Mouse (Mus musculus) C2C12 (cell line): ENCODE data around the gene Itih2. TPM values are rescaled to one million over a fixed set of nuclear protein-coding genes. Genes with fewer than 3 reads are reported as not detected.

ENCODE experiments used
- H3K27me3 ChIP-seq: one replicate; pipeline ENCODE4 v1.6.1; 2011; ENCODE audit not compliant: control insufficient read depth, insufficient read depth, insufficient read length
- H3K36me3 ChIP-seq: one replicate; pipeline ENCODE4 v1.6.1; 2011; ENCODE audit not compliant: control insufficient read depth, insufficient read depth
- H3K4me3 ChIP-seq: one replicate; pipeline ENCODE4 v1.5.1; 2011; ENCODE audit warnings: mild to moderate bottlenecking, control low read depth; ENCODE audit not compliant: poor library complexity, insufficient read depth, severe bottlenecking
- H3K79me2 ChIP-seq: one replicate; pipeline ENCODE4 v1.6.1; 2011; ENCODE audit not compliant: control insufficient read depth, insufficient read depth
- H3K79me3 ChIP-seq: one replicate; pipeline ENCODE4 v1.6.1; 2011; ENCODE audit warnings: low read depth, control low read depth
- H3ac ChIP-seq: one replicate; pipeline ENCODE3; 2011; ENCODE audit warnings: low read depth; ENCODE audit not compliant: control insufficient read depth, insufficient read length
- CEBPB ChIP-seq: IDR thresholded peaks from one replicate; pipeline ENCODE4 v1.6.1; 2011; ENCODE audit warnings: low read depth, mild to moderate bottlenecking, control low read depth, moderate library complexity
- CTCF ChIP-seq: IDR thresholded peaks from one replicate; pipeline ENCODE4 v1.5.1; 2011; ENCODE audit not compliant: control insufficient read depth, insufficient read depth, insufficient read length
- FOSL1 ChIP-seq: IDR thresholded peaks from one replicate; pipeline ENCODE4 v1.8.0; 2011; ENCODE audit warnings: mild to moderate bottlenecking, low read length; ENCODE audit not compliant: poor library complexity, insufficient read depth, severe bottlenecking
- MAX ChIP-seq: IDR thresholded peaks from one replicate; pipeline ENCODE4 v1.6.1; 2011; ENCODE audit warnings: mild to moderate bottlenecking, control low read depth
- MYOD1 ChIP-seq: IDR thresholded peaks from one replicate; pipeline ENCODE4 v1.6.1; 2011; ENCODE audit warnings: low read depth; ENCODE audit not compliant: control insufficient read depth, insufficient read length
- MYOG ChIP-seq: IDR thresholded peaks from one replicate; pipeline ENCODE4 v1.6.1; 2011; ENCODE audit not compliant: control insufficient read depth, insufficient read length; ENCODE audit errors: extremely low read depth
- USF1 ChIP-seq: IDR thresholded peaks from one replicate; pipeline ENCODE4 v1.6.1; 2011; ENCODE audit warnings: low read depth, mild to moderate bottlenecking, control low read depth, moderate library complexity
- polyA plus RNA-seq: library from polyadenylated mRNA; unstranded; fragments of >200 nt; fragmentation: generic; extraction: Trizol; gene quantifications from one replicate; pipeline ENCODE4 v1.2.1, GENCODE M21; 2012; ENCODE audit warnings: missing spikeins

Itih2 gene
- polyA plus RNA-seq, 1 experiment = not detected

DNA sequence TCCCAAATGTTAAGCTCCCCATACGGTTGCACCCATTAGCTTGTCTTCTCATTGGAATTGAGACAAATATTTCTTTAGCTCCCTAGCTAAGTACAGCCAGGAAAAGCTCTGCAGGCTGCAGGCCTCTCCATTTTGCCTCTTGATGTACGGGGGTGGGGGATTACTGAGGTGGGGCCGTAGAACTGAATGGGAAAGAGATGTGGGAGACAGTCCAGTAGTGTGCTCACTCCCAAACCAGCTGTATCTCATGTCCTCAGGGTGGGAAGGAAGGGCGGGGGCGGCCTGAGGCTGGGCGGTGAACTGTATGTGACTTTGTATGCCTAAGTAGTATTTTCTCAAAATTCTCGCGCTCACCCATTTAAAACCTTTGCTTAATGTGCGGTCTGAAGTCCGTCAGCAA, 26.0 kb upstream of the Itih2 start:
- Histone ChIP-seq H3K79me3 (no peaks in the 10 kb centered on the region), H3K79me2 (no peaks in the 10 kb centered on the region), H3K4me3 (no peak overlapping the region), H3ac (no peak overlapping the region), H3K36me3 (no peaks in the 10 kb centered on the region), H3K27me3 (no peaks in the 10 kb centered on the region)
- no peak for TF ChIP-seq CTCF
- TF ChIP-seq MAX = no peak
- TF ChIP-seq FOSL1 = no peak
- no peak for TF ChIP-seq MYOD1
- TF ChIP-seq USF1 = no peak
- TF ChIP-seq CEBPB = no peak
- TF ChIP-seq MYOG = no peak

DNA sequence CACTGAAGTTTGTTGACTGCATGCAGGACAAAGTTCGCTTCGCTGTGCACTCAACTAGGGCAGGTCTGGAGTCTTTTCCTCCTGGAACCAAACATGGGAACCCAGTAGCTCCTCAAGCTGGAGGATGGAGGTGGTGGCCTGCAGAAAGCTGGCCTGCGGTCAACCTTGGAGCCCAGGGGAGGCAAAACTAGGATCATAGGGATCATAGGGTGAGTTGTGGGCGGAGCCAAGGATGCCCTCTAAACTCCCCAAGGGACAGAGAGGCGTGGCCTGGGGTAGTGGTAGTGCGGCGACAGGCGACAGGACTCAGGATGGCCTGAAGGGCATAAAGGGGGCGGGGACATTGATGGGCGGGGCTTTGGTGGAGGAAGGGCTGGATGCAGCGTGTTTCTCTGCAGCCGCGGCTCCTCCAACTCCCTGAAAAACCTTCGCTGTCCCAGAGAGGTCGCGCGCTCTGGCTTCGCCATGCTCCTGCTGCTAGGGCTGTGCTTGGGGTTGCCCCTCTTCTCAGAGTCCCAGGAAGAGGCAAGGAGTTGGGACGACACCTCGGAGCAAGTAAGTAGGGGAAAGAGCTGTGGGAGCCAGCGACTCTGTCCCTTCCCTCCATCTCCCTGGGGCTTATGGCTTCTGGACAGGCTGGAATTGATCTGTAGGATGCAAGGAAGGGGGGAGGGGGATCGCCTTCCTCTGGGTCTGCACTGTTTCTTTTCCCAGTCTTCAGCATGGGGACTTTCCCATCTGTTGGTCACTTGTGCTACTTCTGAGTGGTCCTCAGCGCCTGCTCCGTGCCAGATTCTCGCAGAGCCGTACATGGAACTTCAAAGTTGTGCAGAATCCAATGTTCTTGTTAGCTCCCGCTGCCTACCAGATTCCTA, 22.2 kb upstream of the Itih2 start, which contains the start of gene Itih5:
Itih5 (plus strand) TSS at position 371 of the 875 bp plus-strand sequence.
- Histone ChIP-seq H3K79me2 (no peaks in the 10 kb centered on the region), H3K79me3 (no peaks in the 10 kb centered on the region), H3K4me3 (no peak within 1 kb of the TSS), H3K36me3 (no peaks in the 10 kb centered on the region), H3K27me3 (peaks cover 3% of the 10 kb centered on the region), H3ac (no peak within 1 kb of the TSS)
- no peak for TF ChIP-seq MAX
- no peak for TF ChIP-seq MYOG
- TF ChIP-seq CTCF = no peak
- no peak for TF ChIP-seq CEBPB
- no peak for TF ChIP-seq USF1
- TF ChIP-seq MYOD1 = no peak
- no peak for TF ChIP-seq FOSL1

DNA sequence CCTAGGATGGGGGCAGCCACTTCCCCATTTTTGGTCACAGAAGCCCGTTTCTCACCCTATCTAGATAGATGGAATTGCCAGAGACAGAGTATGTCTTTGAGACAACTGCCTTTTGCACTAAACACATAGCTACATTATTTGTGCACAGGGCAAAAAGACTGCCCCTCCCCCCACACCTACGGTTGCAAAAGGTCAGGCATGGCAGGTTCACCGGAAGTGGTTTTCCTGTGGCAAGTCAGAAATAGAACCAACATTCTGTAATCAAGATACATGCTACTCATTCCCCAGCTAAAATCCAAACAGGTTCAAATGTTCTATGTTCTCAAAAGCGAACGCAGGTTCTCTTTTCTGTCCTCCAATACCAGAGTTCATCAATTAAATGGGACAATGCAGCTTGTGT, 21.4 kb upstream of the Itih2 start:
- no peak overlapping the region for H3K4me3 ChIP-seq
- H3K36me3 ChIP-seq = no peaks in the 10 kb centered on the region
- no peaks in the 10 kb centered on the region for H3K79me3 ChIP-seq
- H3ac ChIP-seq = no peak overlapping the region
- TF ChIP-seq FOSL1 (no peak), USF1 (no peak), CEBPB (no peak)
- peaks cover 3% of the 10 kb centered on the region for H3K27me3 ChIP-seq
- H3K79me2 ChIP-seq = no peaks in the 10 kb centered on the region

DNA sequence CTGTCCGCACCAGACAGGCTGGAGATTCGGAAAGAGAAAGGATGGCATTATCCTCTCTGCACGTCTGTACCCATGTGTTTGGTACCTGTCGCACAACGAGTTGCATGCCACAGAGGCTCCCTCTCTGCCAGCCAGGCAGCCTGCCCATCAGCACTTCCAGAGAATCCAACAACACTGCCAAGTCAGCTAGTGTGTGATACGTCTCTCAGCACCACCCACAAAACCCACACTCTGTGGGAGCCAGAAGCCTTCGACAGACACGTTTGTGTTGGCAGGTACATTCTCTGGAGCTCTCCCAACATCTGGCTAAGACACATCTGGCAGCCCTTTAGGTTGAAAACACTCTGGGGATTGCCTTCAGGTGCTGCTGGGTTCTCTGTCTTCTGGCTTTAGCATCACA, 16.0 kb upstream of the Itih2 start:
- Histone ChIP-seq H3K79me2 (no peaks in the 10 kb centered on the region), H3K4me3 (no peak overlapping the region), H3K27me3 (peaks cover 6% of the 10 kb centered on the region), H3K79me3 (no peaks in the 10 kb centered on the region), H3ac (no peak overlapping the region), H3K36me3 (no peaks in the 10 kb centered on the region)
- TF ChIP-seq MYOD1 = no peak
- no peak for TF ChIP-seq USF1
- no peak for TF ChIP-seq MAX
- no peak for TF ChIP-seq FOSL1
- TF ChIP-seq CEBPB = no peak
- no peak for TF ChIP-seq MYOG
- TF ChIP-seq CTCF = no peak

DNA sequence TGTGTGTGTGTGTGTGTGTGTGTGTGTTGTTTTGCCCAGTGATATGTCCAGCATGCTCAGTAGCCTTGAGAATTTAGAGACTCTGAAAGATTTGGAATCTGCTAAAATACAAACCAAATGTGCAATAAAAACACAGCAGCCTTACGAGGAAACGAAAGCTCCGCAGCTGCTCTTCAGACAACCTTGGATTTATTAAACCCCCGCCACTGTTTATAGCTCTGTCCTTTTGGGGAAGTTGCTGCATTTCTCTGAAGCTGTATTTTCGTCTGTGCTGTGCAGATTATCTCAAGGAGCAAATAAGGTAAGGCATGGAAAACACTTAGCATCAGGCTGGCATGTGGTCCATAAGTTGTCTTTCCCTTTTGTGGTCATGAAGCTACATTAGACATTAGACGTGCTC, 14.3 kb upstream of the Itih2 start:
- TF ChIP-seq CTCF = no peak
- no peak for TF ChIP-seq USF1
- TF ChIP-seq MYOG = no peak
- no peak for TF ChIP-seq MAX
- Histone ChIP-seq H3K36me3 (no peaks in the 10 kb centered on the region), H3K79me2 (no peaks in the 10 kb centered on the region), H3ac (no peak overlapping the region), H3K79me3 (no peaks in the 10 kb centered on the region), H3K27me3 (peaks cover 3% of the 10 kb centered on the region), H3K4me3 (no peak overlapping the region)
